Mouse (Mus musculus): Measurements from ENCODE around the gene Gtf2ird1. TPM values are rescaled to one million over a fixed set of nuclear protein-coding genes. Genes with fewer than 3 reads are reported as not detected.
A peak's percentile ranks its signal among the peaks of the same experiment; 100 is the strongest.
"Not testable (repeated sequence)": the region's sequence is repeated elsewhere in the genome, so short reads cannot be mapped to it uniquely, and the experiment has no call there.

Gene Gtf2ird1
- total RNA-seq, 2 experiments from 2014 or later = 22.8 to 25.4 TPM

- Histone ChIP-seq H3K4me3 (peak overlapping the region; percentile 65), H3K27ac (no peak overlapping the region)
- TF ChIP-seq CTCF (conservative IDR thresholded peaks at IDR 0.05) = no peak
- no peak for DNase-seq (ENCODE audit: low spot score in 2 of 2)
Observed at GRCm38 (mm10) chr5:134454421-134454820, 2.1 kb downstream of the Gtf2ird1 start.

GRCm38 (mm10) chr5:134453577-134453976 is 2.9 kb downstream of the Gtf2ird1 start:
- TF ChIP-seq CTCF (conservative IDR thresholded peaks at IDR 0.05) = no peak
- DNase-seq (ENCODE audit: low spot score in 2 of 2) = no peak
- no peak overlapping the region for H3K27ac ChIP-seq
- no peak overlapping the region for H3K4me3 ChIP-seq

- not testable (repeated sequence) for H3K4me3 ChIP-seq; DNase-seq (ENCODE audit: low spot score in 2 of 2); H3K27ac ChIP-seq
Observed at GRCm38 (mm10) chr5:134446755-134447154, 9.8 kb downstream of the Gtf2ird1 start.

- no peak for TF ChIP-seq CTCF (conservative IDR thresholded peaks at IDR 0.05)
- no peak for DNase-seq (ENCODE audit: low spot score in 2 of 2)
- Histone ChIP-seq H3K4me3 (no peak overlapping the region), H3K27ac (no peak overlapping the region)
Observed at GRCm38 (mm10) chr5:134445895-134446294, 10.6 kb downstream of the Gtf2ird1 start.

GRCm38 (mm10) chr5:134445208-134445831 is 11.2 kb downstream of the Gtf2ird1 start:
- H3K27ac ChIP-seq = no peak overlapping the region
- DNase-seq (ENCODE audit: low spot score in 2 of 2) = no peak
- TF ChIP-seq CTCF (conservative IDR thresholded peaks at IDR 0.05) = no peak
- no peak overlapping the region for H3K4me3 ChIP-seq

GRCm38 (mm10) chr5:134444473-134444872 is 12.0 kb downstream of the Gtf2ird1 start:
- DNase-seq (ENCODE audit: low spot score in 2 of 2) = no peak
- H3K4me3 ChIP-seq = no peak overlapping the region
- H3K27ac ChIP-seq = no peak overlapping the region
- TF ChIP-seq CTCF (conservative IDR thresholded peaks at IDR 0.05) = no peak

- TF ChIP-seq CTCF (conservative IDR thresholded peaks at IDR 0.05) = no peak
- no peak for DNase-seq (ENCODE audit: low spot score in 2 of 2)
- Histone ChIP-seq H3K27ac (no peak overlapping the region), H3K4me3 (no peak overlapping the region)
Observed at GRCm38 (mm10) chr5:134442066-134442465, 14.4 kb downstream of the Gtf2ird1 start.

- DNase-seq (ENCODE audit: low spot score in 2 of 2) = no peak
- Histone ChIP-seq H3K27ac (no peak overlapping the region), H3K4me3 (no peak overlapping the region)
- TF ChIP-seq CTCF (conservative IDR thresholded peaks at IDR 0.05) = no peak
Observed at GRCm38 (mm10) chr5:134441105-134441504, 15.4 kb downstream of the Gtf2ird1 start.

GRCm38 (mm10) chr5:134440098-134440497 is 16.4 kb downstream of the Gtf2ird1 start:
- H3K27ac ChIP-seq = no peak overlapping the region
- DNase-seq (ENCODE audit: low spot score in 2 of 2) = no peak
- no peak for TF ChIP-seq CTCF (conservative IDR thresholded peaks at IDR 0.05)
- no peak overlapping the region for H3K4me3 ChIP-seq

- no peak overlapping the region for H3K27ac ChIP-seq
- H3K4me3 ChIP-seq = no peak overlapping the region
- no peak for DNase-seq (ENCODE audit: low spot score in 2 of 2)
- TF ChIP-seq CTCF (conservative IDR thresholded peaks at IDR 0.05) = no peak
Observed at GRCm38 (mm10) chr5:134439481-134439880, 17.0 kb downstream of the Gtf2ird1 start.

- no peak for DNase-seq (ENCODE audit: low spot score in 2 of 2)
- TF ChIP-seq CTCF (conservative IDR thresholded peaks at IDR 0.05) = no peak
- no peak overlapping the region for H3K27ac ChIP-seq
- no peak overlapping the region for H3K4me3 ChIP-seq
Observed at GRCm38 (mm10) chr5:134438676-134439425, 17.7 kb downstream of the Gtf2ird1 start.

GRCm38 (mm10) chr5:134437459-134437827 is 19.1 kb downstream of the Gtf2ird1 start:
- TF ChIP-seq CTCF (conservative IDR thresholded peaks at IDR 0.05) = no peak
- peak; percentile 40 to 43 for DNase-seq (ENCODE audit: low spot score in 2 of 2)
- Histone ChIP-seq H3K4me3 (no peak overlapping the region), H3K27ac (0 out of 2 replicates have a peak overlapping the region, but pooled peaks have one; percentile 32)

GRCm38 (mm10) chr5:134436782-134437458 is 19.6 kb downstream of the Gtf2ird1 start:
- H3K4me3 ChIP-seq = no peak overlapping the region
- DNase-seq (ENCODE audit: low spot score in 2 of 2) = no peak
- H3K27ac ChIP-seq = 0 out of 2 replicates have a peak overlapping the region, but pooled peaks have one; percentile 2
- no peak for TF ChIP-seq CTCF (conservative IDR thresholded peaks at IDR 0.05)
